Mouse (Mus musculus) CD8-positive naive resting alpha-beta T cell, adult 2 months (primary cell): Measurements from ENCODE around the gene Lin52.
"Not testable (repeated sequence)": the region's sequence is repeated elsewhere in the genome, so short reads cannot be mapped to it uniquely, and the experiment has no call there.

Experiments used
- DNase-seq, 2 experiments: peaks; one replicate each; pipeline ENCODE4 v3.0.0; 2022; ENCODE audit warnings: low read depth in 2 of 2, low spot score in 2 of 2

Gene Lin52

GRCm38 (mm10) chr12:84533706-84534486 lies 82.7 kb downstream of the Lin52 start:
- no peak for DNase-seq

GRCm38 (mm10) chr12:84539537-84539936 lies 88.3 kb downstream of the Lin52 start:
- DNase-seq, result not testable (repeated sequence)

DNA sequence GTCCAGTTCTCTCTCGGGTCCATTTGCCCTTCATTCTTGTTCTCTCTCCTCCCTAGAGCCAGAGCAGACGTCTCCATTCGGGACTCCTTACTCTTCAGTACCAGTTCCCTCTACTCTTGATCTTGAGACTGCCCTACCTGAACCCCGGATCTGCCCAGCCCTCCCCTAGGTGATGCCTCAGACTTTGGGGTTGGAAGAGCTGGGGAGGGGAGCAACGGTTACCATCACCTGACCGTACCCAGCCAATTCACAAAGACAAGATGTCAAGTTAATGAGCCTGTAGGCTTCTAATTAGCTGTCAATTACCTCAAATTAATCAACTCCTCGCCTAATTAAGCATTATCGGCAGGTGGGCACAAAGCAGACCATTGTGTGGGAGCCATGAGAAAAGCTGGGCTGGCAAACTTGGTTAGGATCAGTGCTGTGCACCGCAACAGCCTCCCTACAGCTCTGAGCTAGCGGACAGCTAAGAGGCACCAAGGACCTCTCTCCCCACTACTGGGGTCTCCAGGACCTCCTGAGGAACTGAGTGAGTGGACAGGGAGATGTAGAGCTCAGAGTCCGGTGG lies 90.3 kb downstream of the Lin52 start:
- no peak for DNase-seq

DNA sequence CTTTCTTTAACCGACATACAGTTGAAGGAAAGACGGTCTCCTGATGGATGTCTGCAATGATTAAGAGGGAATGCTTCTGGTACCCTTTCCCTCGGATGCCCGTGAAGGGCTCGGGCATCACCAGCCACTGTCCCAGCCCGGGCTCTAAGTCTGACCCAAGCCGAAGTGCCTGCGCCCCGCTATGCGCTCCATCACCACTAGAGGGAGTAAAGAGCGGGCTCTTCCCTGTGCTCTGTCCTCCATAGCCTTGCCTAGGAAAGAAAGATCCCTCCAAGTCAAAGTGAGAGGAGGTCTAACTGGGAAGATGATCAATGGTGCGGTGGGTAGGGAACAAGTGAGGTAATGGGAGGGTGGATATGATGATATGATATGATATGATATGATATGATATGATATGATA lies 94.8 kb downstream of the Lin52 start:
- peak; percentile 15 to 44 for DNase-seq

DNA sequence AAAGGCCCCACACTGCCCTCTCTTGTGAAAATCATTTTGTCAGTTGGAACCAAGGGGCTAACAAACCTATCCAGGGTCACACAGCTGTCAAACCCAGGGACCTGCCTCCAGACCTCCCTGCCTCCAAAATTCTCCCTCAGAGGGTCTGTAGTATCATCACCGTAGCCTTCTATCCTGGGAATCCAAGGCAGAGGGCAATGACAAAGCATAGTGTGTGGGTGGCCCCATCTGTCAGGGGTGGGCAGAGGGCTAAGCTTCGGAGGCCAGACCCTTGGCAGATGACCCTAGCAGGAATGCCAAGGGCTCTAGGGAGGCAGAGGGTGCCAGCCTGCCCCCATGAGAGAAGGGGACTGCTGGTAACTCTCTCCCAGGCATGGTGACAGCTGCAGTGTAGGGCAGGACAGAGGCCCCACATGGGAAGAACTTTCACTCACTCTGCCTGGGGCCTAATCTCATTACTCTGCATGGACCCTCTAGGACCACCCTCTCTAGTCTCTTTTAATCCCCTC lies 95.4 kb downstream of the Lin52 start:
- DNase-seq, result no peak

GRCm38 (mm10) chr12:84548251-84548650 lies 97.0 kb downstream of the Lin52 start:
- DNase-seq, result no peak

- DNase-seq, result no peak
Measured at GRCm38 (mm10) chr12:84555218-84555617, 104.0 kb downstream of the Lin52 start.

DNA sequence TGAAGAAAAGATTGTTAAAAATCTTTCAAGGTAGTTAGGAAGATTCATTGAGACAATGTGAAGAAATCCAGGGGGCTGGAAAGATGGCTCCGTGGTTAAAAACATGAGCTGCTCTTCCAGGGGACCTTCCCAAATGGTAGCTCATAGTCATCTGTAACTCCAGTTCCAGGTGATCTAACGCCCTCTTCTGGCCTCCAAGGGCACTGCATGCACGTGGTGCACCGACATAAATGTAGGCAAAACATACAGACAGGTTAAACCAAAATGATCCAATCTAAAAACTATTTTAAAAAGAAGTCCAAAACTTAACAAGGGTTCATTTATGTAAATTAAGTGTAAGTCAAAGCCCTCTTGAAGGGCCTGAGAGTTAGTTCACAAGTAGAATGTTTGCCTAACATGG lies 111.3 kb downstream of the Lin52 start:
- no peak for DNase-seq

GRCm38 (mm10) chr12:84567576-84567975 lies 116.4 kb downstream of the Lin52 start:
- DNase-seq, result no peak

- DNase-seq, result no peak
Measured at GRCm38 (mm10) chr12:84569336-84569970, 118.2 kb downstream of the Lin52 start, which contains the start of gene Vsx2. Vsx2 (plus strand) TSS chr12:84569762.

GRCm38 (mm10) chr12:84569976-84570693 lies 118.9 kb downstream of the Lin52 start:
- no peak for DNase-seq

- no peak for DNase-seq
Measured at GRCm38 (mm10) chr12:84570694-84571415, 119.6 kb downstream of the Lin52 start.

- DNase-seq, result no peak
Measured at GRCm38 (mm10) chr12:84571466-84572340, 120.5 kb downstream of the Lin52 start.

DNA sequence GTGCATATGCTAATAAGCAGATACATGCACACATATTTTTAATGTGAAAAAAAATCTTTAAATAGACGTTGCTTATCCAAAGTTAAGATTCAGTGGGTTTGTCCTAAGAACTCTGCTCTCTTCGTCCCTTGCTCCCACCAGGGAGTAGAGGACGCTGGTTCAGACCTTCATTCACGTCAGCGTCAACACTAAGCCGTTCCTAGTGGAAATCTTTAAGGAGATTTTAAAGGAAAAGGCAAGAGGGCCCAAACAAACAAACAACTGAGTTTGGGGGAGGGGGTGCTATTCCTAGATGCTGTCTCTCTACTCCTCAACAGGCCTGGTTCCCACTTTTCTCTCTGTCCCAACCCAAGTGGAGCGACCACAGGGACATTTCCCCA lies 121.1 kb downstream of the Lin52 start:
- no peak for DNase-seq

DNA sequence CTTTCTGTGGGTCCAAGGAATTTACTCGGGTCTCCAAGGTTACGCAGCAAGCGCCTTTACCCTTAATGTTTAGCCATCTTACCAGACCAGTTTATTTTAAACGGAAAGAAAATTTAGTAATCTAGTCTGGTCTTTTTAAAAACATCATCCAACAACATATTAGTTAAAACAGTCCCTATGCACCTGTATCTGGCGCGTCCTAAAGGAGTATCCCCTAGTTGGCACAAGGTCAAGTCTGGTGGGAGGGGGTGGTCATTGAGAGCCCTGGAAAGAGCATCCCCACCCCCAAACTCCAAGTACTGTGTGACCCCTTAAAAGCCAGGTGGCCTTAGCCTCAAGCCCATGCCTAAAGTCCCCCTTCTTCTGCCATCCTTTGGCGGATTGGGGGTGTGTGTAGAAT lies 121.9 kb downstream of the Lin52 start:
- no peak for DNase-seq

- DNase-seq, result no peak
Measured at GRCm38 (mm10) chr12:84577768-84578439, 126.7 kb downstream of the Lin52 start.

DNA sequence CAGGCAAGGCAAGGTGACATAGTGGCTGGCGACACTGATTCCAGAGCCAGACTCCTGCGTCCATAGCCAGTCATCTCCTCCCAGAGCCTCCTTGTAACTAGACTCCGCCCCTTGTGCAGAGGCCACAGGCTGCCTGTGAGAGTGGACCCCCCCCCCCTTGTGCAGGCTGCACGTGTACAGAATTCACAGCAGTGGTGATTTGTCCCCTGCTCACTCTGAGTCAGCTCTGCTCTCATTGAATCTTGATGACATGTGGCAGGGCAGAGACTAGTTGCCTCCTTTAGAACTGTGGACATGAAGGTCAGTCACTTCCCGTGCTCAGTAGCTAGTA lies 127.2 kb downstream of the Lin52 start:
- DNase-seq, result no peak

GRCm38 (mm10) chr12:84581285-84581684 lies 130.1 kb downstream of the Lin52 start:
- DNase-seq, result no peak
